Mouse (Mus musculus) liver, embryonic 13.5 days (tissue): ENCODE results near the gene St3gal2. TPM values are rescaled to one million over a fixed set of nuclear protein-coding genes. Genes with fewer than 3 reads are reported as not detected.
"Not testable (repeated sequence)": the region's sequence is repeated elsewhere in the genome, so short reads cannot be mapped to it uniquely, and the experiment has no call there.

Source experiments
- ATAC-seq: fragments of 200-750 bp; cut with Nextera tagmentation; 2 replicates; pipeline ENCODE4 v1.8.0; 2017; ENCODE audit warnings: low read depth, mild to moderate bottlenecking, moderate number of reproducible peaks, moderate library complexity
- DNase-seq: peaks from one replicate; pipeline ENCODE4 v3.0.0; 2022
- H3K27ac ChIP-seq: fragments of 300-500 bp; sonication (generic); 2 replicates; pipeline ENCODE4 v1.5.1; 2015; ENCODE audit warnings: moderate library complexity, mild to moderate bottlenecking, inconsistent platforms
- H3K27me3 ChIP-seq: fragments of 300-500 bp; sonication (generic); 2 replicates; pipeline ENCODE4 v1.6.1; 2015; ENCODE audit warnings: mild to moderate bottlenecking, inconsistent platforms
- H3K36me3 ChIP-seq: fragments of 300-500 bp; sonication (generic); 2 replicates; pipeline ENCODE4 v1.6.1; 2015; ENCODE audit warnings: mild to moderate bottlenecking, inconsistent platforms
- H3K4me1 ChIP-seq: fragments of 300-500 bp; sonication (generic); replicated peaks from 2 replicates; pipeline ENCODE4 v1.6.1; 2015; ENCODE audit warnings: inconsistent platforms
- H3K4me2 ChIP-seq: fragments of 300-500 bp; sonication (generic); 2 replicates; pipeline ENCODE4 v1.6.1; 2015; ENCODE audit warnings: inconsistent platforms, mild to moderate bottlenecking, moderate library complexity
- H3K4me3 ChIP-seq: fragments of 300-500 bp; sonication (generic); replicated peaks from 2 replicates; pipeline ENCODE4 v1.5.1; 2015; ENCODE audit warnings: mild to moderate bottlenecking, inconsistent platforms
- H3K9ac ChIP-seq: fragments of 300-500 bp; sonication (generic); 2 replicates; pipeline ENCODE4 v1.6.1; 2015; ENCODE audit warnings: mild to moderate bottlenecking, inconsistent platforms
- H3K9me3 ChIP-seq: fragments of 300-500 bp; sonication (generic); replicated peaks from 2 replicates; pipeline ENCODE4 v1.6.1; 2016; ENCODE audit warnings: inconsistent platforms
- WGBS: fragments of 180-500 bp; shearing (Covaris S2); methylation state at CpG from one replicate; pipeline ENCODE4 v1.1.7; 2015; ENCODE audit not compliant: insufficient replicate concordance; 5-methylcytosine and 5-hydroxymethylcytosine counted together
- polyA plus RNA-seq: library from polyadenylated mRNA; unstranded; fragments of >200 nt; fragmentation: Nextera tagmentation; extraction: Ambion mirVana; gene quantifications from 2 replicates; pipeline ENCODE4 v1.2.1, GENCODE M21; 2015

Gene St3gal2
- polyA plus RNA-seq, 1 experiment from 2014 or later: 21.0 TPM

DNA sequence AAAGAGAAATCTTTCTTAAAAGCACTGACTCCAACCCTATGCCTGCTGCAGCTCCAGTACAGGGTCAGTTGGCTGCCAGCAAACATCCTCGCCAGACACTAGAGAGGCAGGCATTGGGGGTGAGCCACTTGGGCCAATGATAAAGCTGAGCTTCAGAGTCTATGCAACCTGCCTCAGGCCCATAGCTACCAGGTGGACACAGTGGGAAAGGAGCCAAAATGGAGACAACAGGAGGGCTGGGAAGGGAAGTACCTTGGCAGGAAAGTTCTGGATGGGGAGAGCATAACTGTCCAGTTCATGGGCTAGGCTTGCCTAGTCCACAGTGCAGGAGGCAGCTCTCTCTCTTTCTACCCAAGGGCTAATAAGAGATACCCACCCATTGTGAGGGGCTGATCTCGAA is 26.8 kb upstream of the St3gal2 start:
- H3K9ac ChIP-seq: no peak overlapping the region
- peaks cover 18% of the 10 kb centered on the region for H3K36me3 ChIP-seq
- no peak overlapping the region for H3K27ac ChIP-seq
- DNase-seq (no peak), ATAC-seq (no peak)
- peaks cover 5% of the 10 kb centered on the region; the same call in 1 of the 2 replicates for H3K4me1 ChIP-seq
- H3K27me3 ChIP-seq: no peaks in the 10 kb centered on the region
- WGBS: 81% methylated on average over 2 of the region's 2 CpGs
- H3K4me3 ChIP-seq: no peak overlapping the region
- no peaks in the 10 kb centered on the region for H3K9me3 ChIP-seq
- no peak overlapping the region for H3K4me2 ChIP-seq

DNA sequence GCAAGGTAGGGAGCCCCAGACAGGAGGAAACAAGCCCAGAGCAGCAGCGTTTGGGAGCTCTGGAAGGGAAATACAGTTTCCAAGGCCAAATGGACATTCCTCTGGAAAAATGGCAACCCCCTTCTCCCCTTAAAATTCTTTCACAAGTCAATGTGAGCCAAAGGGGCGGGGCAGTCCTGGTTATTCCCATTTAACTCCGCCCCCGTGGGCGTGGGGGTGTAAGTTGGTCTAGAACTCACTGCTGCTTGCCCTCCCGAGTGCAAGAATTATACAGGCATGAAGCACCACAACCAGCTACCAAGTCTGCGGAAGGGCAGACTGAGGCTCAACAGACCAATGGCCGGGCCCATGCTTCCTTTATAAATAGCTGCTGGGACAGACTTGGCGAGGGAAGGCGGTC is 24.9 kb upstream of the St3gal2 start:
- DNase-seq: no peak
- Histone ChIP-seq H3K4me2 (no peak overlapping the region), H3K9me3 (no peaks in the 10 kb centered on the region), H3K27ac (no peak overlapping the region), H3K9ac (no peak overlapping the region), H3K4me3 (no peak overlapping the region), H3K36me3 (peaks cover 8% of the 10 kb centered on the region), H3K27me3 (no peaks in the 10 kb centered on the region), H3K4me1 (peaks cover 5% of the 10 kb centered on the region; the same call in 1 of the 2 replicates)
- no peak for ATAC-seq
- 78% methylated on average over 10 of the region's 10 CpGs for WGBS

DNA sequence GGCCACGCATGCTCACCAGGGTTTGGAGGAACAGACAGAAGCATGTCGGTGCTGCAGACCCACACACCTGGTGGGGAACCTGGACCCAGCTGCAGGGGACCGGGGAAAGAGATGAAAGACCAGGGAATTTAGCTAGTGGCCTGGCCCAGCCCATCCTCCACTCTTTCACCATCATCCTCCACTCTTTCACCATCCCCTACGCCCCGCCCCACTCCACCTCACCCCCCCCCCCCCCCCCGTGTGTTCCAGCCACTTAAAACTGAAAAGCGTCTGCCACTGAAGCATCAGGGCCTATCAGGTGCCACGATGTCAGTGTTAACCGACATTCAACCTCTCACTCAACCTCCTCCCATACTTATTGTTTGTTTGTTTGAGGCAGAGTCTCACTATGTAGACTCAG is 24.5 kb upstream of the St3gal2 start:
- Histone ChIP-seq H3K4me1 (peaks cover 5% of the 10 kb centered on the region; the same call in 1 of the 2 replicates), H3K27ac (no peak overlapping the region), H3K4me3 (no peak overlapping the region), H3K4me2 (no peak overlapping the region), H3K27me3 (no peaks in the 10 kb centered on the region), H3K9ac (no peak overlapping the region), H3K9me3 (no peaks in the 10 kb centered on the region), H3K36me3 (peaks cover 8% of the 10 kb centered on the region)
- DNase-seq (no peak), ATAC-seq (no peak)
- WGBS: 65% methylated on average over 9 of the region's 9 CpGs

DNA sequence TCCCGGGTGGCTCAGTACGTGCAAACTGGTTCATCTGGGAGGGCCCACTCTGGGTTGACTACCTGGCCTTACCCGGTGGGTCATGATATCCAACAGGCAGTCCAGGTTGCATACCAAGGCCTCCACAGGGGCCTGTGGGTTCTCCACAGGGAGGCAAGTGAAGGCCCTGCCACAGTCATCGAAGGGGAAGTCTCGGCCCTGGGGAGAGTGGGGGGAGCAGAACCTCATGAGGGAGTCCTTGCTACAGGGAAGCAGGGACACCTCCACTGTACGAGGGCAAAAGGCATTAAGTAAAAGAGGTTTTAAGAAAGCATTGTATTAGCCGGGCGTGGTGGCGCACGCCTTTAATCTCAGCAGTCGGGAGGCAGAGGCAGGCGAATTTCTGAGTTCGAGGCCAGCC is 23.9 kb upstream of the St3gal2 start:
- 85% methylated on average over 13 of the region's 13 CpGs for WGBS
- Histone ChIP-seq H3K4me1 (peaks cover 8% of the 10 kb centered on the region), H3K9ac (no peak overlapping the region), H3K9me3 (no peaks in the 10 kb centered on the region), H3K27me3 (no peaks in the 10 kb centered on the region), H3K4me2 (no peak overlapping the region), H3K4me3 (no peak overlapping the region), H3K36me3 (peaks cover 8% of the 10 kb centered on the region), H3K27ac (no peak overlapping the region)
- DNase-seq (no peak), ATAC-seq (no peak)

DNA sequence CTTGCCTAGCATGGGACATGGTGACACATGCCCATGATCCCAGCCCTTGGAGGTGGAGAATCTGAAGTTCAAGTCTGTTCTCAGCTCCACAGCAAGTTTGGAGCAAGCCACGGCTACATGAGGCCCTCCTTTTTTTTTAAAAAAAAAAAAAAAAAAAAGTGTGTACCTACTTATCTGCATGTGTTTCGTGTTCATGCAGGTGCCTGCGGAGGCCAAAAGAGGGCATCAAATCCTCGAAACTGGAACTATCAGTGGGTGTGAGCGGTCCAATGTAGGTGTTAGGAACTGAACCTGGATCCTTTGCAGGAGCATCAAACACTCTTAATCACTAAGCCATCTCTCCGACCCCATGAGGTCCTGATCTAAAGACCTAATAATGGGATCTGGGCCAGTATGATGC is 22.2 kb upstream of the St3gal2 start:
- Histone ChIP-seq H3K4me1 (peaks cover 18% of the 10 kb centered on the region), H3K36me3 (peaks cover 4% of the 10 kb centered on the region; the same call in 1 of the 2 replicates), H3K9ac (no peak overlapping the region), H3K4me2 (no peak overlapping the region), H3K27me3 (no peaks in the 10 kb centered on the region), H3K4me3 (no peak overlapping the region), H3K27ac (no peak overlapping the region), H3K9me3 (no peaks in the 10 kb centered on the region)
- ATAC-seq (no peak), DNase-seq (no peak)
- 80% methylated on average over 6 of the region's 6 CpGs for WGBS

DNA sequence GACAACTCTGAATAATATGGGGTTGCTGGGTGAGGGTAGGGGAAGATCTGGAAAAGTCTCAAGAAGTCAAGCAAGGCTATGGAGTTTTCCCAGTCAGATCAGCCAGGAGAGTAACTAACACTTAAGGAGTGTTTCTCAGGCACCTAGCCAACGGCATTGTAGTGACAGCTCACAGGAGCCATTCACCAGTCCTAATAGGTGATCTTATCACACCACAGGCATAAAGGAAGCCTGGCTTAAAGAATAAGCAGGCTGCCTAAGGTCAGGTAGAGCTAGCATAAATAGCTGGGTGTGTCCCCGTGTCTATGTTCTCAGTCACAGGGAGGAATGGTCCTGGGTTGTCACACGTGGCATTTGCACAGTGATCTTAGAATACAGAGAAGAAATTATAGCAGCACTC is 18.7 kb upstream of the St3gal2 start:
- DNase-seq: no peak
- H3K9me3 ChIP-seq: no peaks in the 10 kb centered on the region
- H3K9ac ChIP-seq: 0 out of 2 replicates have a peak overlapping the region, but pooled peaks have one; percentile 22
- H3K27me3 ChIP-seq: 0 out of 2 replicates have a peak, but pooled peaks cover 3% of the 10 kb centered on the region
- no peak overlapping the region for H3K4me3 ChIP-seq
- H3K27ac ChIP-seq: no peak overlapping the region
- H3K4me2 ChIP-seq: no peak overlapping the region
- H3K36me3 ChIP-seq: peaks cover 4% of the 10 kb centered on the region; the same call in 1 of the 2 replicates
- peaks cover 18% of the 10 kb centered on the region for H3K4me1 ChIP-seq
- no peak for ATAC-seq
- WGBS: 58% methylated on average over 3 of the region's 3 CpGs

DNA sequence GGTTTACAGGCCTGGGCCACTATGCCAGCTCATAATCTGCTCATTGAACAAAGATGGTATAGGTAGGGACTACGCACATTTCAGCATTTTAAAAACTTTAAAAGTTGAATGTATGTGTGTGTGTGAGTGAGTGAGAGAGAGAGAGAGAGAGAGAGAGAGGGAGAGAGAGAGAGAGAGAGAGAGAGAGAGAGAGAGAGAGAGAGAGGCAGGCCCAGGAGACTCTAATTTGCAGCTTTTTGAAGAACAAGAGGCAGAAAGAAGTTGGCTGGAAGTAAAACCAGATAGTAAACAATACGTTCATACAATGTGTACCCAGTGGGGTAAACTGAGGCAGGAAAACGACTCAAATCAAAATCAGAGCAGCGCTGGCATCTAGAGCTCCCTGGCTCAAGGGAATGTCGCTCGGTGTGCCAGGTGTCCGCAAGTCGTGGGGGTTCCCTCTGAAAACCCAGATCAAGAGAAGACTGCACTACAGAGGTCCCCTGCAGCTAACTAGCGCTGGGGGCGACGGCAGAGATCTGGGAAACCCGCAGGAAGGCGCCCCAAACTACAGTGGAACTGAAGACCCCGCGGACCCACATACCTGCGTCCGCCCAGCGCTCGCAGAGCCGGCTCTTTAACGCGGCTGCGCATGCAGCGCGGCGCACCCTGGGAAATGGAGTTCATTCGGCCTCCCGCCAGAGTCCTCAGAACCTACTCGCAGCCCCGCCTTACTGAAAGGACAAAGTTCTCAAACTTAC is 17.7 kb upstream of the St3gal2 start, which contains the start of gene Fuk:
Gene Fuk, minus strand, starts transcription at position 650 of the 740 bp plus-strand sequence.
- Histone ChIP-seq H3K4me2 (peak within 1 kb of the TSS; percentile 71), H3K4me1 (peaks cover 18% of the 10 kb centered on the region), H3K36me3 (peaks cover 4% of the 10 kb centered on the region; the same call in 1 of the 2 replicates), H3K4me3 (peak within 1 kb of the TSS; percentile 79), H3K9ac (peak within 1 kb of the TSS; percentile 81), H3K27ac (peak within 1 kb of the TSS; percentile 49; the same call in 1 of the 2 replicates), H3K9me3 (no peaks in the 10 kb centered on the region), H3K27me3 (0 out of 2 replicates have a peak, but pooled peaks cover 3% of the 10 kb centered on the region)
- DNase-seq: peak; percentile 72
- peak; percentile 94 for ATAC-seq
- WGBS: 3% methylated on average over 30 of the region's 30 CpGs

DNA sequence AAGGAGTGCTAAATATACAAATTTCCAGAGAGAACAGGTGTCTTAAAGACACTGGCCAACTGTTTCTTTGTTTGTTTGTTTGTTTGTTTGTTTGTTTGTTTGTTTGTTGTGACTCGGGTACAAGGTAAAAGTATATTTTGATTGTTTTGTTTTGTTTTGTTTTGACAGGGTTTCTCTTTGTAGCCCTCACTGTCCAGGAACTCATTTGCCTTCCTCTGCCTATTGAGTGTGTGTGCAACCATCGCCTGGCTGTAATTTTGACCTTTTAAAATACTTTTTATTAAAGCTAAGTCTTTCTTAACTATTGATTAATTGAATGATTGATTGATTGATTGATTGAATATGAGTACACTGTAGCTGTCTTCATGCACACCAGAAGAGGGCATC is 17.1 kb upstream of the St3gal2 start:
- peaks cover 18% of the 10 kb centered on the region for H3K4me1 ChIP-seq
- peak overlapping the region; percentile 71 for H3K4me2 ChIP-seq
- H3K4me3 ChIP-seq: peak overlapping the region; percentile 79
- H3K27ac ChIP-seq: no peak overlapping the region
- H3K9ac ChIP-seq: peak overlapping the region; percentile 81; the same call in 1 of the 2 replicates
- WGBS: 40% methylated on average over 2 of the region's 2 CpGs
- ATAC-seq (peak; percentile 19; the same call in 1 of the 2 replicates), DNase-seq (no peak)
- H3K36me3 ChIP-seq: peaks cover 4% of the 10 kb centered on the region; the same call in 1 of the 2 replicates
- 0 out of 2 replicates have a peak, but pooled peaks cover 3% of the 10 kb centered on the region for H3K27me3 ChIP-seq
- H3K9me3 ChIP-seq: no peaks in the 10 kb centered on the region

DNA sequence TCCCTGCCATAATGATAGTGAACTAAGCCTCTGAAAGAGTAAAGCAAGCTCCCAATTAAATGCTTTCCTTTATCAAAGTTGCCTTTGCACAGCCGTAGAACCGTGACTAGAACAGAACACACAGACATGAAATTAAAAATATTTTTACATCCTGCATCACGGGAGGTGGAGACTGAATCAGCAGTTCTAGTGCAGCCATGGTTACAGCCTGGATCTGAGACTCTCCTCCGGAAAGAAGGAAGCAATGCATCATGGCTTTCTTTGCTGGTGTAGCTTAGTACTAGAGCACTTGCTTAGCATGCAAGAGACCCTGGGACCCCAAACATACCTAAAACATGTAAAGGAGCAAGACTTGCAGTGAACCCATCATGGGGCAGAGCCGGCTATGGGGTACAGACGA is 14.3 kb upstream of the St3gal2 start:
- H3K9me3 ChIP-seq: no peaks in the 10 kb centered on the region
- no peak overlapping the region for H3K4me3 ChIP-seq
- H3K4me1 ChIP-seq: peaks cover 18% of the 10 kb centered on the region
- no peak overlapping the region for H3K4me2 ChIP-seq
- ATAC-seq: no peak
- H3K27ac ChIP-seq: no peak overlapping the region
- H3K9ac ChIP-seq: no peak overlapping the region
- 76% methylated on average over 6 of the region's 6 CpGs for WGBS
- no peaks in the 10 kb centered on the region for H3K36me3 ChIP-seq
- DNase-seq: no peak
- 0 out of 2 replicates have a peak, but pooled peaks cover 3% of the 10 kb centered on the region for H3K27me3 ChIP-seq

DNA sequence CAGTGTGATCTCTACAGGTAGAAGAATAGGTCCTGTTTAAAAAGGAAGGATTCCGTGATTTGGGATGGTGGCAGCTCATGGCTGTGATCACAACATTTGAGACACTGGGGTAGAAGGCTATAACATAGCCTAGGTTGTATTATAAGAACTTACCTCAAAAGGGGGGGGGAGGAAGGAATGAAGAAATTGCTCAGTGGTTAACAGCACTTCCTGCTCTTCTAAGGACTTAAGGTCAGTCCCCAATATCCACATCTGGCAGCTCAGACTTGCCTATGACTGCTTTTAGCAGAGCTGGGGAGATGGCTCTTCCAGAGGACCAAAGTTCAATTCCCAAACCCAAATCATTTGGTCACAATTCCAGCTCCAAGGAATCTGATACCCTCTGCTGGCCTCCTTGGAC is 13.0 kb upstream of the St3gal2 start:
- no peak overlapping the region for H3K4me2 ChIP-seq
- no peaks in the 10 kb centered on the region for H3K36me3 ChIP-seq
- ATAC-seq (no peak), DNase-seq (no peak)
- H3K4me1 ChIP-seq: peaks cover 11% of the 10 kb centered on the region
- 81% methylated on average over 1 of the region's 1 CpGs for WGBS
- no peak overlapping the region for H3K4me3 ChIP-seq
- no peak overlapping the region for H3K9ac ChIP-seq
- H3K27me3 ChIP-seq: 0 out of 2 replicates have a peak, but pooled peaks cover 3% of the 10 kb centered on the region
- no peak overlapping the region for H3K27ac ChIP-seq
- H3K9me3 ChIP-seq: no peaks in the 10 kb centered on the region

DNA sequence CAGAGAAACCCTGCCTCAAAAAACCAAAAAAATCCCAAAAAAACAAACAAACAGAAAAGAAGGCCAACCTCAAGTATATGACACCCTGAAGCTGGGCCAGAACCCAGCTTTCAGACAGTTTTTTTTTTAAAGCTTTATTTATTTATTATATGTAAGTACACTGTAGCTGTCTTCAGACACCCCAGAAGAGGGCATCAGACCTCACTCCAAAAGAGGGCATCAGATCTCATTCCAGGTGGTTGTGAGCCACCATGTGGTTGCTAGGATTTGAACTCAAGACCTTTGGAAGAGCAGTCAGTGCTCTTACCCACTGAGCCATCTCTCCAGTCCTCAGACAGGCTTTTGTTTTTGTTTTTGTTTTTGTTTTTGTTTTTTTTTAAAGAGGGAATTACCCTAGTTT is 9.9 kb upstream of the St3gal2 start:
- H3K9ac ChIP-seq: not testable (repeated sequence)
- peaks cover 13% of the 10 kb centered on the region for H3K4me1 ChIP-seq

More for the DNA sequence above, 9.9 kb upstream of the St3gal2 start:
- H3K27ac ChIP-seq, ATAC-seq, H3K4me2 ChIP-seq, DNase-seq, H3K27me3 ChIP-seq, H3K4me3 ChIP-seq, H3K9me3 ChIP-seq, H3K36me3 ChIP-seq: not testable (repeated sequence)
